Mouse (Mus musculus) urinary bladder, postnatal 25 days (tissue): Measurements from ENCODE around the gene Mrc2.

Source experiments
- DNase-seq: peaks from one replicate; pipeline ENCODE4 v3.0.0; 2022; ENCODE audit warnings: low spot score

Mrc2 gene

DNA sequence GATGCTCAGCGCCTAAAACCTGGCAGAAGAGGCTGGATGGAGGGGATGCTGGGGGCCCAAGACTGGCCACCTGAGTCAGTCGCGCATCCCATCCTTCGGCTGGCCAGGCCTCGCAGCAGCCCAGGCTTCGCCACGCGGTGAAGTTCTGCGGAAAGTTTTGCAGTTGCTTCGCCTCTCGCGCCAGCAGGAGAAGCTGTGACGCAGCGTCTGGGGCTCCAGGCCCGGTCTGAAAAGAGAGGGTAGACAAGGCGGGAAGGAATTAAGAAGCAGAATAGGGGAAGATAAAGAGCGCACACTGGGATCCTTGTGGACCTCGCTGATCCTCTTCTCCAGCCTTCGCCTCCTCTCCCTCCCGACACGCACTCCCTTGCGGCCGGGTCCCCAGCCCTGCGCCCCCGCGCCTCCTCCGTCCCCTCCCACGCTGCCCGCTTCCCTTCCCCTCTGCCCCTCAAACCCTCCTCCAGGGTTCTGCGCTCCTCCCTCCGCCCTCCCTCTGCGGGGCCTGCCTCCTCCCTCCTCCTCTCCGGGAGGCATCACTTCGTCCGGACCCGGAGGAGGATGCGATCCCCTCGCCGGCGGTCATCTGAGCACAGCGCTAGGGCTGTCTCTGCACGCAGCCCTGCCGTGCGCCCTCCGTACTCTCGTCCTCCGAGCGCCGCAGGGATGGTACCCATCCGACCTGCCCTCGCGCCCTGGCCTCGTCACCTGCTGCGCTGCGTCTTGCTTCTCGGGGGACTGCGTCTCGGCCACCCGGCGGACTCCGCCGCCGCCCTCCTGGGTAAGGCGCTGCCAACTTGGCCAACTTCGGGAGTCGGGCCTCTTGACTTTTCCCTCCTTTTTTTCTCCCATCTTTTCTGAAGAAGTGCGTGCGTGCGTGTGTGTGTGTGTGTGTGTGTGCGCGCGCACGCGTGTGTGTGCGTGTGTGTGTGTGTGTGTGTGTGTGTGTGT is at the start of gene Mrc2:
TSS of gene Mrc2 (plus strand) at position 520 of the 948 bp plus-strand sequence.
- peak; percentile 47 for DNase-seq

- DNase-seq, result no peak
Observed at GRCm38 (mm10) chr11:105246369-105246768, 46.1 kb upstream of the Mrc2 start.

DNA sequence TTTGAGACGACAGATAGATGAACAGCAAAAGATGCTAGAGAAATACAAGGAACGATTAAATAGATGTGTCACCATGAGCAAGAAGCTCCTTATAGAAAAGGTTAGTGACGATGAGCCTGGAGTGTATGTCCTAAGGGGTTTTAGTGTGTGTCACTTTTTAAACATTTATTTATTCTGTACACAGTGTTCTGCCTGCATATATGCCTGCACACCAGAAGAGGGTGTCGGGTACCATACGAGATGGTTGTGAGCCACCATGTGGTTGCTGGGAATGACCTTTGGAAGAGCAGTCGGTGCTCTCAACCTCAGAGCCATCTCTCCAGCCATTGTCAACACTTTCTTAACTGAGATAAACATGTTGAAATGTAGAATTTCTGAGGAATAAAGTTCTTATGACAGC is 45.7 kb upstream of the Mrc2 start:
- DNase-seq, result no peak

DNA sequence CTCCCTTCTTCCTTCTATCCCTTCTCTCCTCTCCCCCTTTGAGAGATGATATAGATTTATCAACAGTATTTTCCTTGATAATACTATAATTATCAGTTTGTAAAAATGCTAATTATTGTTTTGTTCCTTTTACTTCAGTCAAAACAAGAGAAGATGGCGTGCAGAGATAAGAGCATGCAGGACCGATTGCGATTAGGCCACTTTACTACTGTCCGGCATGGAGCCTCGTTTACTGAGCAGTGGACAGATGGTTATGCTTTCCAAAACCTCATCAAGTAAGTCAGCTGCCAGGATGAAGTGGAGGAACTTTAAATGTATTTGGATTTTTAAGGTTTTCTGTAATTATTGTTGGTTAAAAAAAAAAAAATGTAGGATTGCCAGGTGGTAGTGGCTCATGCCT is 45.1 kb upstream of the Mrc2 start:
- DNase-seq, result no peak

GRCm38 (mm10) chr11:105259733-105260132 is 32.7 kb upstream of the Mrc2 start:
- no peak for DNase-seq

- no peak for DNase-seq
Observed at GRCm38 (mm10) chr11:105261116-105261515, 31.3 kb upstream of the Mrc2 start.

- DNase-seq, result no peak
Observed at GRCm38 (mm10) chr11:105261601-105262351, 30.7 kb upstream of the Mrc2 start.

- no peak for DNase-seq
Observed at GRCm38 (mm10) chr11:105264506-105264905, 27.9 kb upstream of the Mrc2 start.

- no peak for DNase-seq
Observed at GRCm38 (mm10) chr11:105264988-105265387, 27.5 kb upstream of the Mrc2 start.

- peak; percentile 44 for DNase-seq
Observed at GRCm38 (mm10) chr11:105270155-105270554, 22.3 kb upstream of the Mrc2 start.

DNA sequence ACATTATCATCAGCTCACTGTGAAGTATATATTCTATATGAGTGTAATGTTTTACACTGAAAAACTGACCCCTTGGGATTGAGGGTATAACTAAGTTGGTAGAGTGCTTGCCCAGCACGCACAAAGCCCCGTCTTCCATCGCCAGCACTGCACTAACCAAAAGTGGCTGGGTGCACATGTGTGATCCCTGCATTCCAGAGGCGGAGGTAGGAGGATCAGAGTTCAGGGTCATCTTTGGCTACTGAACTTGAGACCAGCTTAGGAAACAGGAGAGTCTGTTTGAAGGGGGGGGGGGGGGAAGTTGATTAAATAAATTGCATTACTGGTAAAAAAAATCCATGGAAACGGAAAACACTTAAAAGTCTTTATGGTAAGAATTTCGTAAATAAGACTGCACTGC is 12.0 kb upstream of the Mrc2 start:
- DNase-seq, result no peak

DNA sequence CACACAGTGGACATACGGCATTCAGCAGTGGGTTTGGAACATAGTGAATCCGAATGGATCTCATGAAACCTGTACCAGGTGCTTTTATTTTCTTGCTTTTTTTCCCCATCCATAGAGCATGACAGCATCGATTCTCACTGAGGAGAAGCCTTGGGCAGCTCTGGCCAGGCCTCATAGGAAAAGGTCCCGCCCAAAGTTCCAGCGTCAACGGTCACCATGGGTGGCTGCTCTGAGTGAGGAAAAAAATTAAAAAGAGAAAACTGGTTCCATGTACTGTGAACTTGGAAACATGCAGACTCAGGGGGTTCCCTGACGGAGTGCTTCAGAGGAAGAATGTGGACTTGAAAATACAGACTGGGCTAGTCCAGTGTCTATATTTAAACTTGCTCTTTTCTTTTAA is 11.2 kb upstream of the Mrc2 start:
- no peak for DNase-seq

DNA sequence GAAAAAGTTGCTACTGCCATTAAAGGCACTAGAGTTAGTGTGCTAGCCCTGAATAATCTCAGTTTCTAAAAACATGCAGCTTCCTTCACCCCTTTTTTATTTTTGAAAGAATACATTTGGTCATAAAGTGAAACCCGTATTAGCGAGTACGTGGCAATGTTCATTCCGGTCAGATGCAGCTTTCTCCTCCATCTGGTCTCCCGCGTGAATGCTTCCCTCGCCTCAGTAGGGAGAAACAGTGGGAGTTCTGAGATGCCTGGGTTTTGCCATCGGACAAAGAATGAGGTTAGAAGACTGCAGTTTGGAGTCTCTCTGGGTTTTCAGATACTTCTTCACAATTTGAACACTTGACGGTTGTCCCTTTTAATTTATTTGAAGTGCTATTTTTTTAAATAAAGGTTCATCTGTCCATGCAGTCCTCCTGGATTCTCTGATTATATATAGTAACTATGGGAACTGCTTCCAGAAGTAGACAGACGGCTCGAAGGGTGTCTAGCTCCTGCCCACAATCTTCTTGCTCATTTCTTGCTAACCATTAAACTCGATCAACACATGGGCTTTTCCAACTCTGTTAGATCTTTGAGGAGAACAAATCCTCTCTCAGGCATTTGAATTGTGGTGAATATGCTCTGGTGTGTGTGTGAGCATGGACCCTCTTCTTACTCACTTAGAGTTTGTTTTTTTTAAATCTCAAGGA is 10.5 kb upstream of the Mrc2 start:
- DNase-seq, result no peak

GRCm38 (mm10) chr11:105282460-105282859 is 10.0 kb upstream of the Mrc2 start:
- peak; percentile 9 for DNase-seq

DNA sequence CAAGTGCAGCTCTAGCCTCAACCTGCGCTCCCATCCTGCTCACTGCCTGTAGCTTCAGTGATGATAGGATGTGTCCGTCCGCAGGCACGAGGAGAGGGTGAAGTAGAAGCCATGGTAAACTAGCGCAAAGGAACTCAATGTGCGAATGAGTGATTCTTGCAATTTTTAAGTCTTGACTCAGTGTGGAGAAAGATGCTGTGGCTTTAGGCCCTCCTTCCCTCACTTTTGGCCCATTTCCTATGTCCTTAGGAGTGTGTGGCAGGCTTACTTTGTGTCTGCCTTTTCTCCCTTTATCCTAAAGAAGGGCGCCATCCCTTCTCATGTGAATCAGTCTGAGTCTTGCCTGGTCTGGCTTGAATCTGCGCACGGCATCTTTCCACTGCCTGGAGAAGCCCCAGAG is 9.4 kb upstream of the Mrc2 start:
- DNase-seq, result no peak

DNA sequence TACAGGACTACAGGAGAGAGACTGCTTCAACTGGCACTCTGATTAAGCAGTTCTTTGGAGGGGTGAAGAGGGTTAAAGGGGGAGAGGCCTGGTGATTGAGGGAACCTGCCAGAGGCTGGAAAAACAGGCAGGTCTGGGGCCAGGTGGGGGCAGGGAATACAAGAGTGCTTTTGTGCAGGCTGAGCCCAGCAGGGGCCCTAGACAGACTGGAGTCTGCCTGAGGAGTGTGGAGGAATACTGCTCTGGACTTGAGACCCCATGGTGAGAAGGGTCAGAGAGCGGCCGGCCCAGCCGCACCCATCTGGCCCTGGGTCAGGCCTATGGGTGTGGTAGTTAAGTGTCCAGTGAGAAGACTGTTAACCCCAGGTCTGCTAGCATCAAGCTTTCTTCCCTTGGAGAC is 6.7 kb upstream of the Mrc2 start:
- peak; percentile 18 for DNase-seq

- DNase-seq, result no peak
Observed at GRCm38 (mm10) chr11:105289403-105289802, 3.0 kb upstream of the Mrc2 start.

DNA sequence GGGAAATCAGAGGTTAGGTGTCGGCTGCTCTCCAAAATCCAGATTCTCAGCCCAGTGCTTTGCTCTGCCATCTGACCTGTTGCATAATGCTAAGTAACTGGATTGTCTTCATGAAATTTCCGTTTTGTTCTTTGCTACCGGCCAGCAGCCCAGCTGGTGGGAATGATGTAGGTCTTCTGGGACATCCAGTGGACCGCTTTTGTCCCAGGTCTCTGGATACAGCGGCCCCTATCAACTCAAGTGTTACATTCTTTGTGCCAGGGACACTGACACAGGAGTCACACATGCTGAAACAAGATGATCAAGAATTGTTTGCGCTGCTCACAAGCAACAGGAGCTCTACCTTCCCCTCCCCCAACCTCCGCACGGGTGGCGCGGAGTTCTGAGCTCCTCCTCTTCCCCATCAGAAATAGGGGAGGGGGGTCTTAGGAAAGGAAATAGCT is 741 bp upstream of the Mrc2 start:
- DNase-seq, result peak; percentile 14

GRCm38 (mm10) chr11:105293101-105293581 is 698 bp downstream of the Mrc2 start:
- DNase-seq, result peak; percentile 37

GRCm38 (mm10) chr11:105293901-105294494 is 1.6 kb downstream of the Mrc2 start:
- DNase-seq, result no peak

DNA sequence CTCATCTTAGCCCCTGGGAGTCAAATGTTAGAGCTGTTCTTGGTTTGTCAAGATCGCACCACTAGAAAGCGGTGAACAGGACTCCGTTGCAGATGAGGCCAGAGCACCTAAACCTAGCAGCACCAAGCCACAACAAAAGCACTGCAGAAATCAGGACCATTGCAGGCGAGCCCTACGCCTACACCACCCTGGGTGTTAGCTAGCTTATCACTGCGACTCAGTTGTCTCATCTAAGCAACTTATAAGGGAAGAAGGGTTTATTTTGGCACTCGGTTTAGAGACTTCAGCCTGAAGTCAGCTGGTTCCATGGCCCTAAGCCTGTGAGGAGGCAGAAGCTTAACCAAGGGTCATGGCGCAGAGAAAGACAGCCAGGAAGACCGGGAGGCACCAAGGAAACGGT is 3.6 kb downstream of the Mrc2 start:
- no peak for DNase-seq

DNA sequence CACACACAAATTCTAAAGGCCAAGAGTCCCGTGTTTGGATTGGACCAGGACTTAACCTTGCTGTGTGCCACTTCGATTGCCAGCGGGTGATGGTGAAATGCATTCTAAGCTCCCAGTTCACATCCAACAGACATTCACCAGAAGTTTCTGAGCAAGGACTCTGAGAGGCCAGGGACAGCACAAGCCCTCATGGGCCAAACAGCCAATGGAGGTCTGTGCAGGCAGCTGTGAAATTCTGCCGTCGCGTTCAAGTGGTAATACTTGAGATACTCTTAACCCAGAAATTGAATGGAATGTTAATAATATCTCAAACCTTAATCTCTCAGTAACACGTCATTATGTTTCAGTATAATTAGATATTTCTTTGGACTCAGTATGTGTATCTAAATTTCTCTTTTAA is 17.8 kb downstream of the Mrc2 start:
- DNase-seq, result no peak
